Mouse (Mus musculus) midbrain, embryonic 15.5 days (tissue): Measurements from ENCODE around the gene Rora. TPM values are rescaled to one million over a fixed set of nuclear protein-coding genes. Genes with fewer than 3 reads are reported as not detected.

ENCODE experiments used
- ATAC-seq: fragments of 200-750 bp; cut with Nextera tagmentation; replicated peaks from 2 replicates; pipeline ENCODE4 v1.8.0; 2017; ENCODE audit warnings: moderate TSS enrichment
- H3K27ac ChIP-seq: fragments of 300-500 bp; sonication (generic); 2 replicates; pipeline ENCODE4 v1.5.1; 2015; ENCODE audit warnings: mild to moderate bottlenecking, inconsistent platforms
- H3K27me3 ChIP-seq: fragments of 300-500 bp; sonication (generic); replicated peaks from 2 replicates; pipeline ENCODE4 v1.6.1; 2015; ENCODE audit warnings: inconsistent platforms
- H3K36me3 ChIP-seq: fragments of 300-500 bp; sonication (generic); replicated peaks from 2 replicates; pipeline ENCODE4 v1.6.1; 2015; ENCODE audit warnings: inconsistent platforms
- H3K4me1 ChIP-seq: fragments of 300-500 bp; sonication (generic); 2 replicates; pipeline ENCODE4 v1.6.1; 2015; ENCODE audit warnings: inconsistent platforms
- H3K4me2 ChIP-seq: fragments of 300-500 bp; sonication (generic); 2 replicates; pipeline ENCODE4 v1.6.1; 2015; ENCODE audit warnings: inconsistent platforms, mild to moderate bottlenecking, moderate library complexity
- H3K4me3 ChIP-seq: fragments of 300-500 bp; sonication (generic); 2 replicates; pipeline ENCODE4 v1.5.1; 2015; ENCODE audit warnings: mild to moderate bottlenecking, inconsistent platforms
- H3K9ac ChIP-seq: fragments of 300-500 bp; sonication (generic); 2 replicates; pipeline ENCODE4 v1.6.1; 2015; ENCODE audit warnings: mild to moderate bottlenecking, inconsistent platforms
- H3K9me3 ChIP-seq: fragments of 300-500 bp; sonication (generic); 2 replicates; pipeline ENCODE4 v1.6.1; 2016; ENCODE audit warnings: inconsistent platforms
- WGBS: fragments of 180-500 bp; shearing (Covaris S2); methylation state at CpG from one replicate; pipeline ENCODE4 v1.1.7; 2015; ENCODE audit warnings: mixed read lengths; 5-methylcytosine and 5-hydroxymethylcytosine counted together
- polyA plus RNA-seq: library from polyadenylated mRNA; unstranded; fragments of >200 nt; fragmentation: Nextera tagmentation; extraction: Ambion mirVana; gene quantifications from 2 replicates; pipeline ENCODE4 v1.2.1, GENCODE M21; 2015

The Rora gene
- polyA plus RNA-seq, 1 experiment from 2014 or later = 43.9 TPM

GRCm38 (mm10) chr9:69133696-69134095 lies 480.1 kb downstream of the Rora start:
- no peaks in the 10 kb centered on the region for H3K9me3 ChIP-seq
- H3K4me2 ChIP-seq = no peak overlapping the region
- no peak overlapping the region for H3K27ac ChIP-seq
- H3K27me3 ChIP-seq = no peaks in the 10 kb centered on the region
- no peak overlapping the region for H3K9ac ChIP-seq
- H3K4me1 ChIP-seq = no peaks in the 10 kb centered on the region
- ATAC-seq = no peak
- WGBS = 81% methylated on average over 7 of the region's 7 CpGs
- no peak overlapping the region for H3K4me3 ChIP-seq
- no peaks in the 10 kb centered on the region for H3K36me3 ChIP-seq

GRCm38 (mm10) chr9:69134604-69135003 lies 481.0 kb downstream of the Rora start:
- Histone ChIP-seq H3K27me3 (no peaks in the 10 kb centered on the region), H3K9ac (no peak overlapping the region), H3K9me3 (no peaks in the 10 kb centered on the region), H3K4me2 (no peak overlapping the region), H3K27ac (no peak overlapping the region), H3K36me3 (no peaks in the 10 kb centered on the region), H3K4me1 (no peaks in the 10 kb centered on the region), H3K4me3 (no peak overlapping the region)
- WGBS = 84% methylated on average over 9 of the region's 9 CpGs
- ATAC-seq = no peak

- Histone ChIP-seq H3K27me3 (no peaks in the 10 kb centered on the region), H3K9me3 (no peaks in the 10 kb centered on the region), H3K4me2 (no peak overlapping the region), H3K4me3 (no peak overlapping the region), H3K36me3 (no peaks in the 10 kb centered on the region), H3K27ac (no peak overlapping the region), H3K4me1 (no peaks in the 10 kb centered on the region), H3K9ac (no peak overlapping the region)
- ATAC-seq = no peak
- 94% methylated on average over 5 of the region's 5 CpGs for WGBS
Measured at GRCm38 (mm10) chr9:69136821-69137220, 483.2 kb downstream of the Rora start.

GRCm38 (mm10) chr9:69137398-69137797 lies 483.8 kb downstream of the Rora start:
- Histone ChIP-seq H3K27me3 (no peaks in the 10 kb centered on the region), H3K27ac (no peak overlapping the region), H3K4me2 (no peak overlapping the region), H3K9ac (no peak overlapping the region), H3K36me3 (no peaks in the 10 kb centered on the region), H3K4me1 (no peaks in the 10 kb centered on the region), H3K9me3 (no peaks in the 10 kb centered on the region), H3K4me3 (no peak overlapping the region)
- ATAC-seq = no peak
- WGBS = 53% methylated on average over 10 of the region's 10 CpGs

GRCm38 (mm10) chr9:69140144-69140543 lies 486.6 kb downstream of the Rora start:
- WGBS = 69% methylated on average over 6 of the region's 6 CpGs

GRCm38 (mm10) chr9:69141859-69142258 lies 488.3 kb downstream of the Rora start:
- Histone ChIP-seq H3K9ac (no peak overlapping the region), H3K9me3 (no peaks in the 10 kb centered on the region), H3K4me1 (no peaks in the 10 kb centered on the region), H3K4me2 (no peak overlapping the region), H3K27ac (no peak overlapping the region), H3K27me3 (no peaks in the 10 kb centered on the region), H3K36me3 (no peaks in the 10 kb centered on the region), H3K4me3 (no peak overlapping the region)
- no peak for ATAC-seq
- 77% methylated on average over 4 of the region's 4 CpGs for WGBS

More at GRCm38 (mm10) chr9:69140144-69140543, 486.6 kb downstream of the Rora start:
- H3K9me3 ChIP-seq = no peaks in the 10 kb centered on the region
- no peak for ATAC-seq
- no peak overlapping the region for H3K4me3 ChIP-seq
- no peak overlapping the region for H3K9ac ChIP-seq
- H3K4me2 ChIP-seq = no peak overlapping the region
- no peaks in the 10 kb centered on the region for H3K27me3 ChIP-seq
- H3K27ac ChIP-seq = no peak overlapping the region
- H3K36me3 ChIP-seq = no peaks in the 10 kb centered on the region
- no peaks in the 10 kb centered on the region for H3K4me1 ChIP-seq

- no peak for ATAC-seq
- Histone ChIP-seq H3K9me3 (no peaks in the 10 kb centered on the region), H3K27ac (no peak overlapping the region), H3K4me1 (peaks cover 5% of the 10 kb centered on the region; the same call in 1 of the 2 replicates), H3K27me3 (no peaks in the 10 kb centered on the region), H3K36me3 (no peaks in the 10 kb centered on the region), H3K4me2 (no peak overlapping the region), H3K9ac (no peak overlapping the region), H3K4me3 (no peak overlapping the region)
- WGBS = 97% methylated on average over 1 of the region's 1 CpGs
Measured at GRCm38 (mm10) chr9:69146937-69147336, 493.4 kb downstream of the Rora start.

GRCm38 (mm10) chr9:69150224-69150623 lies 496.6 kb downstream of the Rora start:
- 44% methylated on average over 14 of the region's 14 CpGs for WGBS
- H3K4me1 ChIP-seq = peaks cover 5% of the 10 kb centered on the region; the same call in 1 of the 2 replicates
- no peak overlapping the region for H3K4me3 ChIP-seq
- no peak for ATAC-seq
- no peaks in the 10 kb centered on the region for H3K36me3 ChIP-seq
- no peak overlapping the region for H3K4me2 ChIP-seq
- H3K27ac ChIP-seq = no peak overlapping the region
- no peaks in the 10 kb centered on the region for H3K9me3 ChIP-seq
- H3K27me3 ChIP-seq = no peaks in the 10 kb centered on the region
- H3K9ac ChIP-seq = no peak overlapping the region

- ATAC-seq = no peak
- H3K27ac ChIP-seq = no peak overlapping the region
- 92% methylated on average over 5 of the region's 5 CpGs for WGBS
Measured at GRCm38 (mm10) chr9:69154684-69155083, 501.1 kb downstream of the Rora start.

GRCm38 (mm10) chr9:69155836-69156595 lies 502.4 kb downstream of the Rora start:
- ATAC-seq = no peak
- Histone ChIP-seq H3K4me1 (no peaks in the 10 kb centered on the region), H3K9ac (no peak overlapping the region), H3K27me3 (no peaks in the 10 kb centered on the region), H3K36me3 (no peaks in the 10 kb centered on the region), H3K27ac (no peak overlapping the region), H3K4me3 (no peak overlapping the region), H3K4me2 (no peak overlapping the region), H3K9me3 (no peaks in the 10 kb centered on the region)
- WGBS = 88% methylated on average over 8 of the region's 8 CpGs

More at GRCm38 (mm10) chr9:69154684-69155083, 501.1 kb downstream of the Rora start:
- no peak overlapping the region for H3K4me2 ChIP-seq
- H3K9ac ChIP-seq = no peak overlapping the region
- H3K27me3 ChIP-seq = no peaks in the 10 kb centered on the region
- H3K4me3 ChIP-seq = no peak overlapping the region
- H3K4me1 ChIP-seq = peaks cover 5% of the 10 kb centered on the region; the same call in 1 of the 2 replicates
- no peaks in the 10 kb centered on the region for H3K9me3 ChIP-seq
- H3K36me3 ChIP-seq = no peaks in the 10 kb centered on the region

GRCm38 (mm10) chr9:69160818-69161217 lies 507.2 kb downstream of the Rora start:
- H3K9ac ChIP-seq = no peak overlapping the region
- no peak overlapping the region for H3K4me2 ChIP-seq
- no peak overlapping the region for H3K4me3 ChIP-seq
- ATAC-seq = no peak
- no peaks in the 10 kb centered on the region for H3K9me3 ChIP-seq
- no peaks in the 10 kb centered on the region for H3K27me3 ChIP-seq
- H3K4me1 ChIP-seq = no peaks in the 10 kb centered on the region
- H3K27ac ChIP-seq = no peak overlapping the region
- 93% methylated on average over 5 of the region's 5 CpGs for WGBS
- no peaks in the 10 kb centered on the region for H3K36me3 ChIP-seq

- Histone ChIP-seq H3K4me1 (no peaks in the 10 kb centered on the region), H3K27me3 (no peaks in the 10 kb centered on the region), H3K27ac (no peak overlapping the region), H3K9me3 (no peaks in the 10 kb centered on the region), H3K4me2 (no peak overlapping the region), H3K36me3 (no peaks in the 10 kb centered on the region), H3K9ac (no peak overlapping the region), H3K4me3 (no peak overlapping the region)
- WGBS = 70% methylated on average over 7 of the region's 7 CpGs
- ATAC-seq = no peak
Measured at GRCm38 (mm10) chr9:69164653-69165052, 511.1 kb downstream of the Rora start.
